Mouse (Mus musculus) kidney, adult 11 months (tissue): ENCODE data around the gene Scgb2b21.
"Not testable (repeated sequence)": the region's sequence is repeated elsewhere in the genome, so short reads cannot be mapped to it uniquely, and the experiment has no call there.

Experiments used
- DNase-seq: peaks from one replicate; pipeline ENCODE4 v3.0.0; 2022

Scgb2b21 gene

DNA sequence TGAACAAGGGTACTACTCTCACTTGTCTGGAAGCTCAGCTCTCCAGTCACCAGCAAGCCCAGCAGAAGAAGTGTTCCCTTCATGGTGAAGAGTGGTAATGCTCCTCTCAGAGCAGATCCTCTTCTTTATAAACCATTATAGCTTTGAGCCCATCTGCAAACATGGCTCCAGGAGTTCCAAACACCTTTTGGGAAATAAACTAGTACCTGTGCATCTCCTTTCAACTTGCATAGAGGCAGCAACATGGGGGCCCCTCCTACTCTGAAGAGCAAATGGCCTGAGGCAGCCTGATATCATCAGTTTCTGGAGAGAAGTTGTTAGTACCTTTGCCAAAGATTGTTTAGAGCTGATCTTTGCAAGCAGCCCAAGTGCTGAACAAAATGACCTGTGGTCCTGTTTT is at the start of gene Scgb2b21:
Gene Scgb2b21 (minus strand): TSS at position 101 of the 400 bp plus-strand sequence.
- DNase-seq, result no peak

DNA sequence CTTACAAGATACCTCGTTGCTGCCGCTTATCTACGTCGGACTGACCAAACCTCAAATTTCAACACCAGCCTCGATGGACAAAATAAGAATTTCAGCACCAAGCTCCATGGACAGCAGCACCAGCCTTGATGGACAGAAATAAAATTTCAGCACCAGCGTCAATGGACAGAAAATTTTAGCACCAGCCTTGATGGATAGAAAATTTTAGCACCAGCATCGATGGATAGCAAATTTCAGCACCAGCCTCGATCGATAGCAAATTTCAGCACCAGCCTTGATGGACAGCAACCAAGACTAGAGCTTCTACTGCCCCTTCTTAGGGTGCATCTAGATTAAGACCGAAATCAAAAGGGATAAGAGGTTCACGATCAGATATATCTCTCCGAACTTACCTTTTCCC is 23.2 kb upstream of the Scgb2b21 start:
- not testable (repeated sequence) for DNase-seq
